Mouse (Mus musculus): Measurements from ENCODE around the gene Zar1l. TPM values are rescaled to one million over a fixed set of nuclear protein-coding genes. Genes with fewer than 3 reads are reported as not detected.

Zar1l gene
- not detected in 2 replicates for polyA plus RNA-seq (2015; fragmentation: Nextera tagmentation; extraction: Ambion mirVana)

- Histone ChIP-seq H3K4me2 (ENCODE audit: low read length) (no peak within 1 kb of the TSS), H3K9me3 (replicated peaks; ENCODE audit: low read length) (no peaks in the 10 kb centered on the region), H3K27ac (no peak within 1 kb of the TSS), H3K4me3 (replicated peaks; ENCODE audit: low read depth, low read length) (no peak within 1 kb of the TSS), H3K36me3 (ENCODE audit: insufficient read depth, low read length) (no peaks in the 10 kb centered on the region), H3K27me3 (ENCODE audit: insufficient read depth, low read length) (no peaks in the 10 kb centered on the region), H3K9ac (ENCODE audit: low read depth, low read length) (no peak within 1 kb of the TSS), H3K4me1 (replicated peaks; ENCODE audit: insufficient read depth, low read length) (no peaks in the 10 kb centered on the region)
- ATAC-seq (replicated peaks; ENCODE audit: low FRiP score, low read depth) (no peak), DNase-seq (ENCODE audit: low spot score) (no peak)
- WGBS = 66% methylated on average over 4 of the region's 4 CpGs
- no peak for TF ChIP-seq CTCF (IDR thresholded peaks at IDR 0.05; ENCODE audit: low read depth)
Measured at GRCm38 (mm10) chr5:150518064-150518463, at the start of gene Zar1l. Zar1l (minus strand) TSS chr5:150518164.

GRCm38 (mm10) chr5:150566971-150567370 is 49.0 kb upstream of the Zar1l start:
- TF ChIP-seq CTCF (IDR thresholded peaks at IDR 0.05; ENCODE audit: low read depth) = no peak
- WGBS = 85% methylated on average over 5 of the region's 5 CpGs
- Histone ChIP-seq H3K36me3 (ENCODE audit: insufficient read depth, low read length) (peaks cover 17% of the 10 kb centered on the region), H3K27me3 (ENCODE audit: insufficient read depth, low read length) (no peaks in the 10 kb centered on the region), H3K4me3 (replicated peaks; ENCODE audit: low read depth, low read length) (no peak overlapping the region), H3K4me1 (replicated peaks; ENCODE audit: insufficient read depth, low read length) (no peaks in the 10 kb centered on the region), H3K9ac (ENCODE audit: low read depth, low read length) (no peak overlapping the region), H3K4me2 (ENCODE audit: low read length) (no peak overlapping the region), H3K27ac (no peak overlapping the region), H3K9me3 (replicated peaks; ENCODE audit: low read length) (no peaks in the 10 kb centered on the region)
- DNase-seq (ENCODE audit: low spot score) = no peak
- ATAC-seq (replicated peaks; ENCODE audit: low FRiP score, low read depth) = no peak

- 60% methylated on average over 3 of the region's 3 CpGs for WGBS
- ATAC-seq (replicated peaks; ENCODE audit: low FRiP score, low read depth) (no peak), DNase-seq (ENCODE audit: low spot score) (peak; percentile 2)
- H3K36me3 ChIP-seq (ENCODE audit: insufficient read depth, low read length) = peaks cover 17% of the 10 kb centered on the region
- no peaks in the 10 kb centered on the region for H3K4me1 ChIP-seq (replicated peaks; ENCODE audit: insufficient read depth, low read length)
- no peak overlapping the region for H3K4me3 ChIP-seq (replicated peaks; ENCODE audit: low read depth, low read length)
- no peaks in the 10 kb centered on the region for H3K27me3 ChIP-seq (ENCODE audit: insufficient read depth, low read length)
- no peak for TF ChIP-seq CTCF (IDR thresholded peaks at IDR 0.05; ENCODE audit: low read depth)
- H3K9me3 ChIP-seq (replicated peaks; ENCODE audit: low read length) = no peaks in the 10 kb centered on the region
- no peak overlapping the region for H3K9ac ChIP-seq (ENCODE audit: low read depth, low read length)
- H3K4me2 ChIP-seq (ENCODE audit: low read length) = no peak overlapping the region
- no peak overlapping the region for H3K27ac ChIP-seq
Measured at GRCm38 (mm10) chr5:150566226-150566625, 48.3 kb upstream of the Zar1l start.

GRCm38 (mm10) chr5:150564426-150564825 is 46.5 kb upstream of the Zar1l start:
- DNase-seq (ENCODE audit: low spot score) (no peak), ATAC-seq (replicated peaks; ENCODE audit: low FRiP score, low read depth) (no peak)
- peaks cover 26% of the 10 kb centered on the region for H3K36me3 ChIP-seq (ENCODE audit: insufficient read depth, low read length)
- no peak overlapping the region for H3K27ac ChIP-seq
- no peak overlapping the region for H3K4me2 ChIP-seq (ENCODE audit: low read length)
- H3K9me3 ChIP-seq (replicated peaks; ENCODE audit: low read length) = no peaks in the 10 kb centered on the region
- no peak for TF ChIP-seq CTCF (IDR thresholded peaks at IDR 0.05; ENCODE audit: low read depth)
- 94% methylated on average over 6 of the region's 6 CpGs for WGBS
- H3K27me3 ChIP-seq (ENCODE audit: insufficient read depth, low read length) = no peaks in the 10 kb centered on the region
- no peak overlapping the region for H3K9ac ChIP-seq (ENCODE audit: low read depth, low read length)
- H3K4me3 ChIP-seq (replicated peaks; ENCODE audit: low read depth, low read length) = no peak overlapping the region
- no peaks in the 10 kb centered on the region for H3K4me1 ChIP-seq (replicated peaks; ENCODE audit: insufficient read depth, low read length)

- H3K4me3 ChIP-seq (replicated peaks; ENCODE audit: low read depth, low read length) = no peak overlapping the region
- 93% methylated on average over 5 of the region's 5 CpGs for WGBS
- no peak for DNase-seq (ENCODE audit: low spot score)
- no peaks in the 10 kb centered on the region for H3K9me3 ChIP-seq (replicated peaks; ENCODE audit: low read length)
- ATAC-seq (replicated peaks; ENCODE audit: low FRiP score, low read depth) = no peak
- H3K4me1 ChIP-seq (replicated peaks; ENCODE audit: insufficient read depth, low read length) = no peaks in the 10 kb centered on the region
- no peak overlapping the region for H3K9ac ChIP-seq (ENCODE audit: low read depth, low read length)
- no peak overlapping the region for H3K27ac ChIP-seq
- H3K36me3 ChIP-seq (ENCODE audit: insufficient read depth, low read length) = peaks cover 21% of the 10 kb centered on the region; the same call in 1 of the 2 replicates
- H3K27me3 ChIP-seq (ENCODE audit: insufficient read depth, low read length) = no peaks in the 10 kb centered on the region
- no peak overlapping the region for H3K4me2 ChIP-seq (ENCODE audit: low read length)
- TF ChIP-seq CTCF (IDR thresholded peaks at IDR 0.05; ENCODE audit: low read depth) = no peak
Measured at GRCm38 (mm10) chr5:150561783-150562182, 43.8 kb upstream of the Zar1l start.

- no peaks in the 10 kb centered on the region for H3K27me3 ChIP-seq (ENCODE audit: insufficient read depth, low read length)
- no peaks in the 10 kb centered on the region for H3K9me3 ChIP-seq (replicated peaks; ENCODE audit: low read length)
- peaks cover 20% of the 10 kb centered on the region; the same call in 1 of the 2 replicates for H3K36me3 ChIP-seq (ENCODE audit: insufficient read depth, low read length)
- no peak for ATAC-seq (replicated peaks; ENCODE audit: low FRiP score, low read depth)
- H3K4me3 ChIP-seq (replicated peaks; ENCODE audit: low read depth, low read length) = no peak overlapping the region
- no peak overlapping the region for H3K27ac ChIP-seq
- no peak for TF ChIP-seq CTCF (IDR thresholded peaks at IDR 0.05; ENCODE audit: low read depth)
- DNase-seq (ENCODE audit: low spot score) = no peak
- no peaks in the 10 kb centered on the region for H3K4me1 ChIP-seq (replicated peaks; ENCODE audit: insufficient read depth, low read length)
- H3K4me2 ChIP-seq (ENCODE audit: low read length) = no peak overlapping the region
- H3K9ac ChIP-seq (ENCODE audit: low read depth, low read length) = no peak overlapping the region
Measured at GRCm38 (mm10) chr5:150561376-150561775, 43.4 kb upstream of the Zar1l start.

- no peak overlapping the region for H3K4me3 ChIP-seq (replicated peaks; ENCODE audit: low read depth, low read length)
- H3K36me3 ChIP-seq (ENCODE audit: insufficient read depth, low read length) = peaks cover 20% of the 10 kb centered on the region; the same call in 1 of the 2 replicates
Measured at GRCm38 (mm10) chr5:150560851-150561250, 42.9 kb upstream of the Zar1l start.

More at GRCm38 (mm10) chr5:150560851-150561250, 42.9 kb upstream of the Zar1l start:
- H3K4me1 ChIP-seq (replicated peaks; ENCODE audit: insufficient read depth, low read length) = no peaks in the 10 kb centered on the region
- H3K27ac ChIP-seq = no peak overlapping the region
- TF ChIP-seq CTCF (IDR thresholded peaks at IDR 0.05; ENCODE audit: low read depth) = no peak
- 95% methylated on average over 5 of the region's 5 CpGs for WGBS
- H3K9me3 ChIP-seq (replicated peaks; ENCODE audit: low read length) = no peaks in the 10 kb centered on the region
- no peak for DNase-seq (ENCODE audit: low spot score)
- no peak overlapping the region for H3K4me2 ChIP-seq (ENCODE audit: low read length)
- H3K27me3 ChIP-seq (ENCODE audit: insufficient read depth, low read length) = no peaks in the 10 kb centered on the region
- ATAC-seq (replicated peaks; ENCODE audit: low FRiP score, low read depth) = no peak
- H3K9ac ChIP-seq (ENCODE audit: low read depth, low read length) = no peak overlapping the region
